Comparison of ENCODE assay signal across 9 mouse cellular contexts in genomic region chr1:169939345-169939744, GRCm38 (mm10). TPM values are rescaled to one million over a fixed set of nuclear protein-coding genes. Genes with fewer than 3 reads are reported as not detected.
DNase-seq lines count a peak whose midpoint lies in the region; ATAC-seq and TF ChIP-seq lines count a peak whose summit lies in the region.
"Had no signal": no experiment of that assay in that cellular context is flagged by ENCODE, and none has a peak within 500 bp of the region (broad histone marks: within the 10 kb centered on the region; RNA-seq: fewer than 3 reads in every experiment).

No protein-coding gene starts in this region.

- H3K27ac ChIP-seq in hindbrain, postnatal 0 days = no peak overlapping the region
- no peak overlapping the region for H3K27ac ChIP-seq in hindbrain, embryonic 12.5 days
- H3K27ac ChIP-seq: lung, embryonic 15.5 days had no signal

- DNase-seq in hindbrain, postnatal 0 days (ENCODE audit: low spot score) = peak; percentile 86
- peak; percentile 45 for DNase-seq in thymus, postnatal 0 days (ENCODE audit: low spot score)
- DNase-seq in thymus, adult 18-20 months = no peak
- peak; percentile 69 to 84 for DNase-seq in cerebellum, postnatal 10 days
- peak; percentile 30 to 72 for DNase-seq in kidney, postnatal 36 days
- peak; percentile 33 for DNase-seq in retina, postnatal 7 days (ENCODE audit: low read depth, low spot score)
- no peak for DNase-seq in adrenal gland, postnatal 25 days

- WGBS in hindbrain, postnatal 0 days = 8% methylated on average over 2 of the region's 2 CpGs
- WGBS in hindbrain, embryonic 12.5 days = 3% methylated on average over 2 of the region's 2 CpGs

- H3K4me3 ChIP-seq in hindbrain, postnatal 0 days (ENCODE audit: low read length) = no peak overlapping the region
- H3K4me3 ChIP-seq in hindbrain, embryonic 12.5 days = no peak overlapping the region
- H3K4me3 ChIP-seq: lung, embryonic 15.5 days had no signal

- no peak for ATAC-seq in hindbrain, postnatal 0 days
- ATAC-seq in hindbrain, embryonic 12.5 days (ENCODE audit: low FRiP score) = no peak

- no peak overlapping the region for H3K4me2 ChIP-seq in hindbrain, postnatal 0 days (ENCODE audit: low read depth, low read length)
- H3K4me2 ChIP-seq in hindbrain, embryonic 12.5 days (replicated peaks) = no peak overlapping the region
- H3K4me2 ChIP-seq: lung, embryonic 15.5 days had no signal

- no peaks in the 10 kb centered on the region for H3K36me3 ChIP-seq in hindbrain, postnatal 0 days (ENCODE audit: insufficient read depth, low read length)
- no peaks in the 10 kb centered on the region for H3K36me3 ChIP-seq in hindbrain, embryonic 12.5 days
- H3K36me3 ChIP-seq: lung, embryonic 15.5 days had no signal

- TF ChIP-seq CTCF in hindbrain, postnatal 0 days (IDR thresholded peaks at IDR 0.05; ENCODE audit: low read depth) = peak; percentile 84

- no peak overlapping the region for H3K9ac ChIP-seq in hindbrain, postnatal 0 days (replicated peaks; ENCODE audit: low read length)
- no peak overlapping the region for H3K9ac ChIP-seq in hindbrain, embryonic 12.5 days
- H3K9ac ChIP-seq: lung, embryonic 15.5 days had no signal

- no peaks in the 10 kb centered on the region for H3K4me1 ChIP-seq in hindbrain, postnatal 0 days (ENCODE audit: insufficient read depth, low read length)
- H3K4me1 ChIP-seq in hindbrain, embryonic 12.5 days = no peaks in the 10 kb centered on the region
- H3K4me1 ChIP-seq: lung, embryonic 15.5 days had no signal

- no peaks in the 10 kb centered on the region for H3K9me3 ChIP-seq in hindbrain, postnatal 0 days (ENCODE audit: low read length)
- H3K9me3 ChIP-seq in hindbrain, embryonic 12.5 days (replicated peaks) = no peaks in the 10 kb centered on the region
- H3K9me3 ChIP-seq: lung, embryonic 15.5 days had no signal

- H3K27me3 ChIP-seq in hindbrain, postnatal 0 days (ENCODE audit: insufficient read depth, low read length) = no peaks in the 10 kb centered on the region
- H3K27me3 ChIP-seq in hindbrain, embryonic 12.5 days = no peaks in the 10 kb centered on the region
- H3K27me3 ChIP-seq: lung, embryonic 15.5 days had no signal

RNA-seq across cellular contexts. Expression of gene Ccdc190, which starts 10.9 kb away (rescaled TPM):
- total RNA-seq in hindbrain, postnatal 0 days (2014; rRNA removed) = 8.1 and 12.2 TPM in 2 replicates
- polyA plus RNA-seq in hindbrain, postnatal 0 days (2015; fragmentation: Nextera tagmentation; extraction: Ambion mirVana) = 1.5 and 2.7 TPM in 2 replicates
- polyA plus RNA-seq in hindbrain, embryonic 12.5 days (2016; fragmentation: Nextera tagmentation; extraction: Ambion mirVana) = 0.65 and 0.89 TPM in 2 replicates
- polyA plus RNA-seq in thymus, postnatal 0 days (2015; fragmentation: Nextera tagmentation; extraction: Ambion mirVana) = 0.30 and 0.33 TPM in 2 replicates
- total RNA-seq in adrenal gland, postnatal 25 days (2021) = 0.55 and 0.90 TPM in 2 replicates
- polyA plus RNA-seq: lung, embryonic 15.5 days had no signal

RNA-seq across cellular contexts. Expression of gene Hsd17b7, which starts 29.7 kb away (rescaled TPM):
- 23.2 and 29.4 TPM in 2 replicates for total RNA-seq in hindbrain, postnatal 0 days (2014; rRNA removed)
- 23.8 and 27.9 TPM in 2 replicates for polyA plus RNA-seq in hindbrain, postnatal 0 days (2015; fragmentation: Nextera tagmentation; extraction: Ambion mirVana)
- 21.9 and 29.4 TPM in 2 replicates for polyA plus RNA-seq in hindbrain, embryonic 12.5 days (2016; fragmentation: Nextera tagmentation; extraction: Ambion mirVana)
- 9.9 and 11.0 TPM in 2 replicates for polyA plus RNA-seq in thymus, postnatal 0 days (2015; fragmentation: Nextera tagmentation; extraction: Ambion mirVana)
- 136 and 150 TPM in 2 replicates for total RNA-seq in adrenal gland, postnatal 25 days (2021)

Comparison
In these comparisons a context has a peak if more than half of its experiments do, and no peak if none do; other contexts are left out.
1. DNase-seq: peak in hindbrain, postnatal 0 days (single experiment), thymus, postnatal 0 days (single experiment), cerebellum, postnatal 10 days (2 of 2), kidney, postnatal 36 days (2 of 2) and retina, postnatal 7 days (single experiment); none in thymus, adult 18-20 months (0 of 2) and adrenal gland, postnatal 25 days (single experiment).